Mouse (Mus musculus): ENCODE data around the gene Hist1h4f. TPM values are rescaled to one million over a fixed set of nuclear protein-coding genes. Genes with fewer than 3 reads are reported as not detected.

Hist1h4f gene
- polyA plus RNA-seq, 1 experiment from 2014 or later, result 1.7 TPM

GRCm38 (mm10) chr13:23502031-23502567 lies 49.3 kb downstream of the Hist1h4f start:
- Histone ChIP-seq H3K4me3 (replicated peaks) (no peak overlapping the region), H3K4me2 (replicated peaks) (peak overlapping the region; percentile 9), H3K27ac (replicated peaks) (no peak overlapping the region), H3K36me3 (no peaks in the 10 kb centered on the region), H3K9me3 (replicated peaks) (no peaks in the 10 kb centered on the region), H3K27me3 (no peaks in the 10 kb centered on the region), H3K4me1 (peaks cover 26% of the 10 kb centered on the region; the same call in 1 of the 2 replicates), H3K9ac (no peak overlapping the region)
- no peak for ATAC-seq (ENCODE audit: insufficient number of reproducible peaks, low FRiP score, low TSS enrichment, low read depth)
- WGBS, result 29% methylated on average over 9 of the region's 9 CpGs

- no peak for ATAC-seq (ENCODE audit: insufficient number of reproducible peaks, low FRiP score, low TSS enrichment, low read depth)
- H3K4me3 ChIP-seq (replicated peaks), result no peak overlapping the region
- H3K4me1 ChIP-seq, result peaks cover 26% of the 10 kb centered on the region; the same call in 1 of the 2 replicates
- WGBS, result 19% methylated on average over 5 of the region's 5 CpGs
- H3K9ac ChIP-seq, result no peak overlapping the region
- H3K36me3 ChIP-seq, result no peaks in the 10 kb centered on the region
- no peaks in the 10 kb centered on the region for H3K9me3 ChIP-seq (replicated peaks)
- no peaks in the 10 kb centered on the region for H3K27me3 ChIP-seq
- H3K4me2 ChIP-seq (replicated peaks), result peak overlapping the region; percentile 9
- no peak overlapping the region for H3K27ac ChIP-seq (replicated peaks)
Measured at GRCm38 (mm10) chr13:23501511-23501910, 49.9 kb downstream of the Hist1h4f start.

Small RNAs within 50 kb of the gene (microRNA-seq; reads per million reads assigned to microRNA genes)
- gene Gm44297 (ENCODE audit: borderline number of aligned reads) (not detected), gene Gm44359 (ENCODE audit: borderline number of aligned reads) (not detected), gene Gm44394 (ENCODE audit: borderline number of aligned reads) (not detected), gene n-TStga1 (ENCODE audit: borderline number of aligned reads) (2.8 reads per million, percentile 11 among the genes with 10 or more reads in this experiment)

Other genes with a start within 250 kb of the Hist1h4f start
- 38.5 and 43.1 TPM in 2 replicates for gene Zfp322a, start 182.4 kb downstream of the Hist1h4f start, polyA plus RNA-seq (2015; fragmentation: Nextera tagmentation; extraction: Ambion mirVana)
- 12.2 and 12.7 TPM in 2 replicates for gene Abt1, start 127.8 kb downstream of the Hist1h4f start, polyA plus RNA-seq (2015; fragmentation: Nextera tagmentation; extraction: Ambion mirVana)
- gene Btn1a1, start 85.7 kb downstream of the Hist1h4f start, polyA plus RNA-seq (2015; fragmentation: Nextera tagmentation; extraction: Ambion mirVana), result 0.04 TPM in 1 of 2 replicates, not detected in the other
- 0.55 and 0.65 TPM in 2 replicates for gene Btn2a2, start 62.8 kb downstream of the Hist1h4f start, polyA plus RNA-seq (2015; fragmentation: Nextera tagmentation; extraction: Ambion mirVana)
- 6.1 and 7.1 TPM in 2 replicates for gene Hist1h4h, start 20.6 kb downstream of the Hist1h4f start, polyA plus RNA-seq (2015; fragmentation: Nextera tagmentation; extraction: Ambion mirVana)
- gene Hist1h2af, start 17.7 kb downstream of the Hist1h4f start, polyA plus RNA-seq (2015; fragmentation: Nextera tagmentation; extraction: Ambion mirVana), result 2.7 and 3.4 TPM in 2 replicates
- 3.2 and 5.3 TPM in 2 replicates for gene Hist1h3g, start 16.2 kb downstream of the Hist1h4f start, polyA plus RNA-seq (2015; fragmentation: Nextera tagmentation; extraction: Ambion mirVana)
- gene Hist1h2bh, start 8.3 kb downstream of the Hist1h4f start, polyA plus RNA-seq (2015; fragmentation: Nextera tagmentation; extraction: Ambion mirVana), result 1.0 and 1.1 TPM in 2 replicates
- 0.25 and 0.37 TPM in 2 replicates for gene Hist1h3f, start 7.6 kb downstream of the Hist1h4f start, polyA plus RNA-seq (2015; fragmentation: Nextera tagmentation; extraction: Ambion mirVana)
- gene Hist1h1d, start 1.6 kb upstream of the Hist1h4f start, polyA plus RNA-seq (2015; fragmentation: Nextera tagmentation; extraction: Ambion mirVana), result 0.44 and 0.55 TPM in 2 replicates
- gene Hist1h3e, start 10.7 kb upstream of the Hist1h4f start, polyA plus RNA-seq (2015; fragmentation: Nextera tagmentation; extraction: Ambion mirVana), result 3.7 and 4.4 TPM in 2 replicates
- gene Hist1h2ae, start 19.6 kb upstream of the Hist1h4f start, polyA plus RNA-seq (2015; fragmentation: Nextera tagmentation; extraction: Ambion mirVana), result 53.3 and 77.8 TPM in 2 replicates
- 6.5 and 8.3 TPM in 2 replicates for gene Hist1h2bg, start 19.7 kb upstream of the Hist1h4f start, polyA plus RNA-seq (2015; fragmentation: Nextera tagmentation; extraction: Ambion mirVana)
- 2.8 and 3.7 TPM in 2 replicates for gene Hist1h2bf, start 22.5 kb upstream of the Hist1h4f start, polyA plus RNA-seq (2015; fragmentation: Nextera tagmentation; extraction: Ambion mirVana)
- 1.8 and 3.9 TPM in 2 replicates for gene Hist1h2ad, start 22.7 kb upstream of the Hist1h4f start, polyA plus RNA-seq (2015; fragmentation: Nextera tagmentation; extraction: Ambion mirVana)
- gene Hist1h3d, start 24.1 kb upstream of the Hist1h4f start, polyA plus RNA-seq (2015; fragmentation: Nextera tagmentation; extraction: Ambion mirVana), result 5.0 and 6.0 TPM in 2 replicates
- 86.2 and 107 TPM in 2 replicates for gene Hist1h4d, start 29.9 kb upstream of the Hist1h4f start, polyA plus RNA-seq (2015; fragmentation: Nextera tagmentation; extraction: Ambion mirVana)
- 2.7 and 3.6 TPM in 2 replicates for gene Hist1h2be, start 69.5 kb upstream of the Hist1h4f start, polyA plus RNA-seq (2015; fragmentation: Nextera tagmentation; extraction: Ambion mirVana)
- 14.7 and 20.7 TPM in 2 replicates for gene Hist1h1e, start 70.9 kb upstream of the Hist1h4f start, polyA plus RNA-seq (2015; fragmentation: Nextera tagmentation; extraction: Ambion mirVana)
- 1.1 and 1.3 TPM in 2 replicates for gene Hist1h2ac, start 132.3 kb upstream of the Hist1h4f start, polyA plus RNA-seq (2015; fragmentation: Nextera tagmentation; extraction: Ambion mirVana)
- gene Hist1h2bc, start 132.6 kb upstream of the Hist1h4f start, polyA plus RNA-seq (2015; fragmentation: Nextera tagmentation; extraction: Ambion mirVana), result 63.3 and 66.8 TPM in 2 replicates
- gene Hist1h1t, start 144.2 kb upstream of the Hist1h4f start, polyA plus RNA-seq (2015; fragmentation: Nextera tagmentation; extraction: Ambion mirVana), result not detected in 2 replicates
- 4.2 and 5.3 TPM in 2 replicates for gene Hist1h4c, start 146.8 kb upstream of the Hist1h4f start, polyA plus RNA-seq (2015; fragmentation: Nextera tagmentation; extraction: Ambion mirVana)
- 8.7 and 13.0 TPM in 2 replicates for gene Hfe, start 159.2 kb upstream of the Hist1h4f start, polyA plus RNA-seq (2015; fragmentation: Nextera tagmentation; extraction: Ambion mirVana)
- 36.4 TPM in 2 replicates for gene Hist1h1c, start 187.2 kb upstream of the Hist1h4f start, polyA plus RNA-seq (2015; fragmentation: Nextera tagmentation; extraction: Ambion mirVana)
- gene Hist1h3c, start 194.0 kb upstream of the Hist1h4f start, polyA plus RNA-seq (2015; fragmentation: Nextera tagmentation; extraction: Ambion mirVana), result 3.5 and 4.8 TPM in 2 replicates
- gene Hist1h2bb, start 195.1 kb upstream of the Hist1h4f start, polyA plus RNA-seq (2015; fragmentation: Nextera tagmentation; extraction: Ambion mirVana), result 2.0 and 2.1 TPM in 2 replicates
- 23.1 and 38.3 TPM in 2 replicates for gene Hist1h2ab, start 199.5 kb upstream of the Hist1h4f start, polyA plus RNA-seq (2015; fragmentation: Nextera tagmentation; extraction: Ambion mirVana)
- gene Hist1h3b, start 200.6 kb upstream of the Hist1h4f start, polyA plus RNA-seq (2015; fragmentation: Nextera tagmentation; extraction: Ambion mirVana), result 8.4 and 9.7 TPM in 2 replicates
- gene Hist1h4b, start 205.4 kb upstream of the Hist1h4f start, polyA plus RNA-seq (2015; fragmentation: Nextera tagmentation; extraction: Ambion mirVana), result 2.6 and 3.0 TPM in 2 replicates
- gene Hist1h4a, start 209.6 kb upstream of the Hist1h4f start, polyA plus RNA-seq (2015; fragmentation: Nextera tagmentation; extraction: Ambion mirVana), result 0.39 and 0.42 TPM in 2 replicates
- 2.3 and 3.5 TPM in 2 replicates for gene Hist1h3a, start 210.7 kb upstream of the Hist1h4f start, polyA plus RNA-seq (2015; fragmentation: Nextera tagmentation; extraction: Ambion mirVana)
- 1.8 and 1.9 TPM in 2 replicates for gene Hist1h1a, start 212.0 kb upstream of the Hist1h4f start, polyA plus RNA-seq (2015; fragmentation: Nextera tagmentation; extraction: Ambion mirVana)
- gene Trim38, start 218.3 kb upstream of the Hist1h4f start, polyA plus RNA-seq (2015; fragmentation: Nextera tagmentation; extraction: Ambion mirVana), result not detected in 2 replicates

Measured in embryonic facial prominence, embryonic 15.5 days (tissue).